Mouse (Mus musculus) left cerebral cortex, adult 2 months (tissue): Measurements from ENCODE around the gene Ren1. TPM values are rescaled to one million over a fixed set of nuclear protein-coding genes. Genes with fewer than 3 reads are reported as not detected.

Experiments used
- DNase-seq, 2 experiments: peaks; one replicate each; pipeline ENCODE4 v3.0.0; 2021 to 2022; ENCODE audit warnings: low spot score in 2 of 2, mixed read lengths in 1 of 2; ENCODE audit errors: extremely low spot score in 1 of 2
- H3K27ac ChIP-seq: fragments of 200-600 bp; 2 replicates; pipeline ENCODE4 v1.8.1; 2022
- H3K4me3 ChIP-seq: fragments of 200-600 bp; 2 replicates; pipeline ENCODE4 v1.8.1; 2022
- CTCF ChIP-seq: fragments of 200-600 bp; IDR thresholded peaks from 2 replicates; pipeline ENCODE4 v1.8.1; 2022; ENCODE audit warnings: antibody characterized with exemption, mild to moderate bottlenecking, moderate library complexity
- intact Hi-C: fragments of 180-260 bp; cut with DNase I; formaldehyde crosslinking; loops from one replicate; pipeline ENCODE4 v1.15.1; 2025
- total RNA-seq, 2 experiments: library from RNA; stranded (reverse); gene quantifications; 2 replicates each; pipeline ENCODE4 v1.2.3; 2021

The Ren1 gene
- total RNA-seq, 2 experiments from 2014 or later = not detected

DNA sequence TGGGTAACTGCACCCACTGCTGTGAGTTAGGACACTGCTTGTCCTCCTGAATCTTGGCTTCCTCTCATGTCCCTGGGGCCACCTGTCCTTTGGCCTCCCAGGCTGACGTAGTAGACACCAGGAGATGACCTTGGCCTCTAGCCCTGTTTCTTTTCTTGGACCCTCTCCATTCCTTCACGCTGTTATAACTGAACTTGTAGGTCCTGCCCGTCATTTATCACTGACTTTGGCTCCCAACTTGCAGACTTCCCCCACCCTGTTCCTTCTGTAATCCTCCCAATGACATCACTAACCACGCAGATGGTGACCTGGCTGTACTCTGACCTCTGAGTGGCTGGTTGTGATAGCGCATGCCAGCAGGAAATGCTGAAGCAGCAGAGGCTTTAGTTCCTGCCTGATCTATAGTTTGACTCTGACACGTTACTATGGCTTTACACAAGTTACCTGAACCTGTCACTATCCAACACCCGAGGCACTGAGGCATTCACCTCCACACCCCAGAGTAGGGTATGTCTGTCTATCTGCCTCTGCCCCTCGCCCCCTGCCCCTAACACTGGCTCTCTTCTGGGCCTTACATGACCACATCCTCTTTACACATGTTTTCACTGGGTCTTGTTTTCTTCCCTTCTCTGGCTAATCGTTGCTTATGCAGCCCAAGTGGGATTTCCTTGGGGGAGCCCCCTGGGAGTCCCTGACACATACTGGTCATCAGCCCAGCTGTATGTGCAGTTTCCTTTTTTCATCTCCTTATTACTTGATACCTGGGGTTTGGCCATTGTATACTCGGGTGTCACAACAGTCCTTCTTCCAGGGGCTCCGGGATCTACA lies 2.4 kb upstream of the Ren1 start:
- intact Hi-C loops = no loop called here
- no peak for TF ChIP-seq CTCF
- H3K27ac ChIP-seq = no peak overlapping the region
- no peak for DNase-seq
- H3K4me3 ChIP-seq = no peak overlapping the region

DNA sequence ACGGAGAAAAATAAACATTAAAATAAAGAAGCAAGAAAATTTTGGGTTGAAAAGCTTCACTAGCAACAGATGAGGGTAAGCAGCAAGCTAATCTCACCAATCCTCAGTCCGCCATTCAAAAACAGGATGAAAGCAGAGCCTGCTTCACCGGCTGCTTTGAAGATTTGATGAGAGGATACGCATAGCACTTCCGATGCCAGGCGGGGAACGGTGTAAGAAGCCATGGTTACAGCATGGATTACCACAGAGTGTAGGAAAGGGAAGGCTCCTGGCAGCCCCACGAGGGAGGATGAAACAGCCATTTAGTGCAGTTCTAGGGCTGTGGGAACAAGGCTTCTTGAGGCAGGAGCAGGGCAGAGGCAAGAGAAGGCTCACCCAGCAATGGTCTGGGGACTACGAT lies 1.5 kb downstream of the Ren1 start:
- Histone ChIP-seq H3K27ac (no peak overlapping the region), H3K4me3 (no peak overlapping the region)
- intact Hi-C loops = loop anchor here (5.0 kb wide), 1 partner anchor 204 kb away; no protein-coding TSS in a partner anchor
- DNase-seq = no peak
- no peak for TF ChIP-seq CTCF

DNA sequence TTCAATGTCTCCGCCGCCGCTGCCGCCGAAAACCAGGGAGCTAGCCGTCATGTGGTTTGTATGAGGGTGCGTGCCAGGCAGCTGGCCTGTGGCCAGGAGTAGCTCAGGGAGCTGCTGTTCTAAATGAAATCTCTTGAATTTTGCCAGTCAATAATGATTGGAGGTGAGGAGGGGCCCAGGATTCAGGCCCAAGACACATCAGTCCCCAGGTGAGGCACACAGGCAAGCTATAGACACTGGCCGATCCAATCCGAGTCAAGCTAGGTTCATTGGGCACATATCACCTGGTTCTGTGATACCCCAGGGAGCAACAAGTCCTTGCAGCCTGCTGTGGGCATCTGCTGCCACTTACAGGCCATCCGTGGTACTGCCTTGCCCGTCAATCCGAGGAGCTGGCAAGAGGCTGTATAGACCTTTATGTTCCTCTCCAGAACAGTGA lies 3.1 kb downstream of the Ren1 start:
- DNase-seq = peak; percentile 84 to 91
- Histone ChIP-seq H3K27ac (no peak overlapping the region), H3K4me3 (no peak overlapping the region)
- no peak; the same call in none of the 2 replicates for TF ChIP-seq CTCF
- intact Hi-C loops = loop anchor here (1.0 to 5.0 kb wide), 3 partner anchors 39 to 206 kb away; no protein-coding TSS in a partner anchor

DNA sequence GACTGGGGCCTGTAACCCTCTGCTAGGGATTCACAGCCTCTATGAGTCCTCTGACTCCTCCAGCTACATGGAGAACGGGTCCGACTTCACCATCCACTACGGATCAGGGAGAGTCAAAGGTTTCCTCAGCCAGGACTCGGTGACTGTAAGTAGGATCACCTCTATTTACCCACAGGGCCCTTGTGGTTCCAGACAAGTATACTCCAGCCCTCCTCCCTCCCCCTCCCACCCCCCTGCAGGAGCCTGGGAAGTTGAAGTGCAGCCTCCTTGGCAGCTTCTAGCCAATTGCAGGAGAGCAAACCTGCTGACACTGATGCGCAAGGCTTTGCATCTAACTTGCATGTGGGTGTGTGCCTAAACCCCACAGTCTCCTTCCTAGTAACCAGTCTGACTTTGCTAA lies 5.2 kb downstream of the Ren1 start:
- no peak for TF ChIP-seq CTCF
- intact Hi-C loops = no loop called here

DNA sequence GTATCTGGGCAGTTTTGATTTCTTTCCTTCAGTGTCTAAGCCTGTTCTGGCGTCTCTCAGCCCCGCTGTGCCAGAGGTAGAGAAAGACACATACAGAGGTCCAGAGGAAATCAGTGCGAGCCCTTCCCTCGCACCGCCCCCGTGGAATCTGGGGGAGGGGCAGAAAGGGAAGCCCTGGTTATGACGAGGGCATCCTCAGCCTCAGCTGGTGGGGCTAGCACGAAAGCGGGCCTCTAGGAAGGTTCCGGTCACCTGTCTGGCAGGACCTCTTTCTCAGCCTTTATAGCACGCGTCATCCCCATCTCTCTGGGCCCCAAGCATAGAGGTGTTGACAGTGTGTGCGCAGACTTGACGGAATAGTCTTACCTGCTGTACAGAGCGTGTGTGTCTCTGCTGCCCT lies 5.6 kb downstream of the Ren1 start:
- intact Hi-C loops = no loop called here
- no peak overlapping the region for H3K27ac ChIP-seq
- DNase-seq = no peak
- H3K4me3 ChIP-seq = no peak overlapping the region
- no peak for TF ChIP-seq CTCF

More for the DNA sequence above, 5.2 kb downstream of the Ren1 start:
- DNase-seq = no peak
- Histone ChIP-seq H3K4me3 (no peak overlapping the region), H3K27ac (no peak overlapping the region)

DNA sequence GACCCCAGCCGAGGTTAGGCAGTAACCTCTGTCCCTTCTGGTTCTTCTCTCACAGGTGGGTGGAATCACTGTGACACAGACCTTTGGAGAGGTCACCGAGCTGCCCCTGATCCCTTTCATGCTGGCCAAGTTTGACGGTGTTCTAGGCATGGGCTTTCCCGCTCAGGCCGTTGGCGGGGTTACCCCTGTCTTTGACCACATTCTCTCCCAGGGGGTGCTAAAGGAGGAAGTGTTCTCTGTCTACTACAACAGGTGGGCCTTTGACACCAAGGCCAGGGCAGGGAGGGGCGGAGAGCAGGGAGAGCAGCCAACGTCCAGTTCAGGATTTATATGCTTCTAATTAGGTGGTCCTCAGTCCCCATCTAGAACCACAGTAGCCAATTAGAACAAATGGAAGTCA lies 6.0 kb downstream of the Ren1 start:
- no peak for TF ChIP-seq CTCF
- H3K4me3 ChIP-seq = no peak overlapping the region
- no peak overlapping the region for H3K27ac ChIP-seq
- DNase-seq = no peak
- intact Hi-C loops = no loop called here

DNA sequence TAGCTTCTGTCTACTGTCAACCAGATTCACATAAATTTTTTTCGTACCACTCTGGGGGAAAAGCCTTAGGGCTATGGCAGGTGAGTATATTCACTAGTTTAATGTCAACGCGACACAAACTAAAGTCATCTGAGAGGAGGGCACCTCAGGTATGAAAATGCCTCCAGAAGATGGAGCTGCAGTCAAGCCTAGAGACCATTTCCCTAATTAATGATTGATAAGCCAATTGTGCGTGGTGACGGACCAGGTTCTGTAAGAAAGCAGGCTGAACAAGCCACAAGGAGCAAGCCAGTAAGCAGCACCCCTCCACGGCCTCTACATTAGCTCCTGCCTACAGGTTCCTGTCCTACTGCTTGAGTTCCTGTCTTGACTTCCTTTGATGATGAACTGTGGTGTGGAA lies 10.7 kb downstream of the Ren1 start:
- DNase-seq = no peak
- Histone ChIP-seq H3K27ac (no peak overlapping the region), H3K4me3 (no peak overlapping the region)
- intact Hi-C loops = loop anchor here (10.0 kb wide), 1 partner anchor 316 kb away; the partner anchor contains the start of gene Pik3c2b
- TF ChIP-seq CTCF = no peak

DNA sequence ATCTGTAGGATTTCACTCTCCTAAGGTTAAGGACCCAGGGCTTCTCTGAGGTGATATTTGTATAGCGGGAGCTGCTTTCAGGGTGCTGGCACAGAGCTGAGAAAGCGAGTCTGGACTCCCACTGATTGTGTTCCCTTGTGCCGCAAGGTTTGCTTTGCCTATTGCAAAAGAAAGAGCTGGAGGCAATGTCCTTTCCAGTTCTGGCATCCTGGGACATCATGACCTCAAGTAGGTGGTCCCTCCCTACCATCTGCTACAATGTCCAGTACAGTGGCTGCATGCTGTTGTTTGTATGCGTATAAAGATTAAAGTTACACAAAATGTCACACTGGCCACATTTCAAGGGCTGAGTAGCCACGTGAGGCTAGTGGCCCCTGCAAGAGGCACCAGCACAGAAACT lies 11.8 kb downstream of the Ren1 start:
- no peak for TF ChIP-seq CTCF
- intact Hi-C loops = loop anchor here (10.0 kb wide), 1 partner anchor 317 kb away; the partner anchor contains the start of gene Pik3c2b

DNA sequence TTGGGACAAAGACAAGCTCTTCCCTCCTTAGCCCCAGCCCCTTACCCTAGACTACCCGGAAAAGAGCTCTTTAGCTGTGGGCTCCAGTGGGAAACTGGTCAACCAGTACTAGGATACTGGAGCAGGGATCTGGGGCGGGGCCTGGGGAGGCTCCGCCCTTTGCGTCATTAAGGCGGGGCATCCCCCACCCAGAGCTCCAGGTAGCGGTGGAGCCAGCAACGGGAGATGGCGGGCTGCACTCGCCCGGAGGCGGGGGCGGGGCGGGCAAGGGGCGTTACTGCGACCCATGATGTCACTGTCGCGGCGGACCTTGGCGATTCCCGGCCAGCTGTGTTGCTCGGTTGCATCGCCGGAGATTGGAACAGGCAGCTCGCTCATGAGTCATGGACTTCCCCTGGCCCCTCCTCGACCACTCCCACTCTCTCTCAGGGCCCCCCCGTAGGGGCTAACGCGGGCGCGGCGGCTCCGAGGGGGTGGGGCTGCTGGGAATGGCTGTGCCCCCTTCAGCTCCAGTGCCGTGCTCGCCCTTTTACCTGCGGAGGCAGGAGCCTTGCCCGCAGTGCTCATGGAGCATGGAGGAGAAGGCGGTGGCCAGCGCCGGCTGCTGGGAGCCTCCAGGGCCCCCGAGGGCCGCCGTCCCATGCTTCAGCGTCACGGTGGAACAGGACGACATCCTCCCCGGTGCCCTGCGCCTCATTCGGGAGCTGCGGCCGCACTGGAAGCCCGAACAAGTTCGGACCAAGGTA lies 13.1 kb downstream of the Ren1 start, which contains the start of gene Etnk2:
Gene Etnk2 (plus strand): TSS at position 297 of the 746 bp plus-strand sequence.
- no peak for TF ChIP-seq CTCF
- Histone ChIP-seq H3K27ac (peak within 1 kb of the TSS; percentile 83), H3K4me3 (peak within 1 kb of the TSS; percentile 68)
- peak; percentile 68 to 73 for DNase-seq
- intact Hi-C loops = loop anchor here (10.0 kb wide), 1 partner anchor 319 kb away; the partner anchor contains the start of gene Pik3c2b

More for the DNA sequence above, 11.8 kb downstream of the Ren1 start:
- H3K4me3 ChIP-seq = no peak overlapping the region
- DNase-seq = no peak
- no peak overlapping the region for H3K27ac ChIP-seq

DNA sequence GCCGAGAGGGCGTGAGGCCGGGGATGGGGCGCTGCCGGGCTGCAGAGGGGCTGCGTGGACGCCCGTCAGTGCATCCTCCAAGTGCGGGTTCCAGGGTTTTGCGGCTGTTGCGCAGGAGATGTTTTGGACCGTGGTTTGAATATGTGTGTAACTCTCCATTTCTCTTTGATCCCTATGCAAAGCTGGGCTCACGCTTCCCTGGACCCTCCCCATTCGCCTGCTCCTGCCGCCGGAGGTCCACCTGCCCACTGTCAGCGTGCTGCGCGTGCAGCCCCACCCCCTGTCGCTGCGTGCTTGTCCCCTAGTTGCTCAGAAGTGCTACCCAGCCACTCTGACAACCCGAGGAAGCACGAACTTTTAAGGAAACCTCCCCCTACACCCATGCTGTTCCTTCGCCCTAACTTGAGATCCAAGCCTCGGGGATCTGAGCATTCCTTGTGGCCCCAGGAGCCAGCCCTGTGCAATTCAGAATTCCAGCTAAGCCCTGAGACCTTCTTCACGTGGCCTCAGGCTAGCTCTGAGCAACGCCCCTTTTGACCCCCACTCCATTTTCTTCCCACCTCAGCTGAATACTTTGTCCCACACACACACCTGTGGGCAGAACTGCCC lies 13.8 kb downstream of the Ren1 start:
- Histone ChIP-seq H3K27ac (peak overlapping the region; percentile 83), H3K4me3 (peak overlapping the region; percentile 68)
- intact Hi-C loops = loop anchor here (10.0 kb wide), 1 partner anchor 319 kb away; the partner anchor contains the start of gene Pik3c2b
- no peak for TF ChIP-seq CTCF
- DNase-seq = peak in 1 of 2 experiments; percentile 33

DNA sequence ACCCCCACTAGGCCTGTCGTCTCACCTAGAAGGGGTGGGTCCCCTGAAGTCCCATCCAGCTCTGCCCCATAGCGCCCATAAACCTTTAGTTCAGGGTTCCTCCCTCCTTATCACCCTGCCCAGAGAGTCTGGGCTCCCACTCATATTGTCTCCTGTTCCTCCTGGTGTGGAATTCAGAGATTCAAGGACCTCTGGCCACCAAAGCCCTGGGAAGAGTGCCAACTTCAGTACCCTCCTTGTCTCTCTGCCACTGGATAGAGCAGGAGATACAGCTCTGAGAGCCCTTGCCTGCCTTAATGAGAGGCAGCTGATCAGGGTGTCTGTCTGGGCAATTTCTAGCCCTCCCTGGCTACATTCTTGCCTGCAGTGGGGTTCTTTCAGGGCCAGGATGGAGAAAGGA lies 14.6 kb downstream of the Ren1 start:
- intact Hi-C loops = loop anchor here (5.0 to 10.0 kb wide), 3 partner anchors 128 to 320 kb away; partner anchors contain the start of gene Pik3c2b
- no peak overlapping the region for H3K27ac ChIP-seq
- TF ChIP-seq CTCF = no peak
- no peak for DNase-seq
- no peak overlapping the region for H3K4me3 ChIP-seq
